In the genomic region with DNA sequence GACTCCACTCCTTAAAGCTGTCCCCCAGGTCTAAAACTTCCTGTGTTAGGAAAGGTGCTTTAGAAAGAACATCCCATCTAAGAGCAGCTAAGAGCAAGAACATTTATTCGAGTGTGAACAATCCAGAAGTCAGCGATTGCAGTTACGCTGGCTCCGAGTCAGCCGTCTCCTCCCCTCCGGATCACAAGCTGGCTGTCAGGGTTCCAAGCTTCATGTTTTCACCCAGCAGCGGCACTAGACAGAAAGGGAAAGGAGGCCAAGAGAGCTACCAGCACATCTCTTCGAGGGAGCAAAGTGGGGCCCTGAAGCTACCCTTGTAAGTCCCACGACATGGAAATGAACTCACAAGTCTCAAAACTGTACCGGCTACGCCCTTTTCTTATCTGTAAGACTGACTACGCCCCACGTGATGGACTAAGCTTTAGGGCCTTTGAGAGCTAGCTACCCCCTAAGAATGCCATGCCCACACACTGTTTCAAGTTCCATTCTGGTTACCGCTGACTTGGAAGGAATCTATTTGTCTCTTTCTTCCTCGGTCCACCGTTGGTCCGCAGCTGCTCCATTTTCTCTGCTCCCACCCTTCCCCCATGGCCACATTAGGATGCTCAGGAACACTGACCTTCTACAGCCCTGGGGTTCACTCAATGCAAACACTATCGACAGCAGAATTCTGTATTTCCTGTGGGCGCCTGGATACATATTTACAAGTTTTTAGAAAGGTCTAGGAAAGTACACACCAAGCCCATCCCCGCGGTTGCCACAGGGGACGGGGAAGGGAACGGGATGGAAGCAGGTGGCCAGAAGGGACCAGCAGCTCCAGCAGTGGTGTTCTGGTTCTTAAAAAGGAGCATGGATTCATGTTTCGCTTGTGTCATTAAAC, we compare ENCODE assay signal across 7 mouse cellular contexts. TPM values are rescaled to one million over a fixed set of nuclear protein-coding genes. Genes with fewer than 3 reads are reported as not detected.
DNase-seq lines count a peak whose midpoint lies in the region; ATAC-seq lines count a peak whose summit lies in the region.

No protein-coding gene starts in this region.

- H3K9ac ChIP-seq in limb, embryonic 13.5 days: peak overlapping the region; percentile 13; the same call in 1 of the 2 replicates

- H3K27ac ChIP-seq in limb, embryonic 13.5 days: peak overlapping the region; percentile 28; the same call in 1 of the 2 replicates

- H3K9me3 ChIP-seq in limb, embryonic 13.5 days: no peaks in the 10 kb centered on the region

- peak; percentile 68 for DNase-seq in Muller cell, postnatal 12 days (ENCODE audit: inconsistent ontology term)
- DNase-seq in brain, adult 2 months (ENCODE audit: low read depth, low spot score): peak; percentile 82
- DNase-seq in heart, adult 8-10 months (ENCODE audit: low spot score): peak; percentile 66
- peak; percentile 42 for DNase-seq in retina, embryonic 14.5 days (ENCODE audit: low spot score)
- DNase-seq in thymus, postnatal 36 days: no peak

- H3K27me3 ChIP-seq in limb, embryonic 13.5 days: no peaks in the 10 kb centered on the region

- ATAC-seq in limb, embryonic 13.5 days (ENCODE audit: low FRiP score, low read depth): peak; percentile 64; the same call in 1 of the 2 replicates
- ATAC-seq in megakaryocyte progenitor cell, adult 5-6 weeks (replicated peaks; ENCODE audit: poor library complexity): no peak

- H3K36me3 ChIP-seq in limb, embryonic 13.5 days: peaks cover 13% of the 10 kb centered on the region

- H3K4me1 ChIP-seq in limb, embryonic 13.5 days: peaks cover 64% of the 10 kb centered on the region

- H3K4me3 ChIP-seq in limb, embryonic 13.5 days: no peak overlapping the region

- 66% methylated on average over 24 of the region's 24 CpGs for WGBS in limb, embryonic 13.5 days

- peak overlapping the region; percentile 25 for H3K4me2 ChIP-seq in limb, embryonic 13.5 days (replicated peaks)

RNA-seq across cellular contexts. Expression of gene Nnat, which starts 19.6 kb away (rescaled TPM):
- 1 to 10 TPM in 3 of 4 experiments, under 1 TPM in 1; 0.37 to 4.2 (median 1.5) TPM for total RNA-seq in heart, adult 8-10 months (2022)
- 993 and 1,087 TPM in 2 replicates for polyA plus RNA-seq in limb, embryonic 13.5 days (2015; fragmentation: Nextera tagmentation; extraction: Ambion mirVana)
- total RNA-seq in megakaryocyte progenitor cell, adult 5-6 weeks (2015): 0.24 TPM in 1 of 2 replicates, not detected in the other
- total RNA-seq in megakaryocyte progenitor cell, adult 5-6 weeks (2017): not detected in 2 replicates

RNA-seq across cellular contexts. Expression of gene Blcap, which starts 30.8 kb away (rescaled TPM):
- total RNA-seq in heart, adult 8-10 months (2022): 10 to 100 TPM; 48.1 to 54.0 (median 50.2) TPM
- 71.0 and 71.6 TPM in 2 replicates for polyA plus RNA-seq in limb, embryonic 13.5 days (2015; fragmentation: Nextera tagmentation; extraction: Ambion mirVana)
- total RNA-seq in megakaryocyte progenitor cell, adult 5-6 weeks (2015): 12.8 and 16.0 TPM in 2 replicates
- total RNA-seq in megakaryocyte progenitor cell, adult 5-6 weeks (2017): 5.1 and 8.6 TPM in 2 replicates

Comparison
In these comparisons a context has a peak if more than half of its experiments do, and no peak if none do; other contexts are left out.
1. DNase-seq: peak in Muller cell, postnatal 12 days (single experiment), brain, adult 2 months (single experiment), heart, adult 8-10 months (single experiment) and retina, embryonic 14.5 days (single experiment); none in thymus, postnatal 36 days (0 of 2).